Mouse (Mus musculus) cerebellum, adult 2 months (tissue): ENCODE measurements around the gene Rreb1. TPM values are rescaled to one million over a fixed set of nuclear protein-coding genes. Genes with fewer than 3 reads are reported as not detected.

Source experiments
- DNase-seq, 2 experiments: peaks; one replicate each; pipeline ENCODE4 v3.0.0; 2021
- H3K27ac ChIP-seq: fragments of 200-500 bp; 2 replicates; pipeline ENCODE4 v1.5.1; 2012; ENCODE audit warnings: low read length, control low read depth, inconsistent platforms; ENCODE audit not compliant: insufficient read depth
- H3K27me3 ChIP-seq: fragments of 200-500 bp; 2 replicates; pipeline ENCODE4 v1.6.1; 2012; ENCODE audit warnings: inconsistent platforms, mild to moderate bottlenecking, low read length, moderate library complexity; ENCODE audit not compliant: control insufficient read depth, insufficient read depth
- H3K4me1 ChIP-seq: fragments of 200-500 bp; 2 replicates; pipeline ENCODE4 v1.6.1; 2011; ENCODE audit warnings: low read length; ENCODE audit not compliant: control insufficient read depth, insufficient read depth
- H3K4me3 ChIP-seq: fragments of 200-500 bp; replicated peaks from 2 replicates; pipeline ENCODE3; 2011; ENCODE audit warnings: mild to moderate bottlenecking, low read depth, low read length, control low read depth; ENCODE audit not compliant: insufficient read depth
- CTCF ChIP-seq: fragments of 200-500 bp; IDR thresholded peaks from 2 replicates; pipeline ENCODE4 v1.5.1; 2011; ENCODE audit warnings: low read depth, mild to moderate bottlenecking, control low read depth, low read length, moderate library complexity, borderline replicate concordance; ENCODE audit not compliant: insufficient read depth
- POLR2A ChIP-seq: fragments of 200-500 bp; IDR thresholded peaks from 2 replicates; pipeline ENCODE4 v1.6.1; 2011; ENCODE audit warnings: low read length, control low read depth, borderline replicate concordance; ENCODE audit not compliant: insufficient read depth
- WGBS: fragments of 180-500 bp; shearing (Covaris S2); methylation state at CpG from one replicate; pipeline ENCODE4 v1.1.7; 2018; 5-methylcytosine and 5-hydroxymethylcytosine counted together
- polyA plus RNA-seq: library from polyadenylated mRNA; depleted of rRNA; stranded (reverse); fragments of >200 nt; gene quantifications from 2 replicates; pipeline ENCODE4 v1.2.3, GENCODE M21; 2012; rRNA removed

Rreb1 gene
- polyA plus RNA-seq, 1 experiment, result 39.2 TPM

DNA sequence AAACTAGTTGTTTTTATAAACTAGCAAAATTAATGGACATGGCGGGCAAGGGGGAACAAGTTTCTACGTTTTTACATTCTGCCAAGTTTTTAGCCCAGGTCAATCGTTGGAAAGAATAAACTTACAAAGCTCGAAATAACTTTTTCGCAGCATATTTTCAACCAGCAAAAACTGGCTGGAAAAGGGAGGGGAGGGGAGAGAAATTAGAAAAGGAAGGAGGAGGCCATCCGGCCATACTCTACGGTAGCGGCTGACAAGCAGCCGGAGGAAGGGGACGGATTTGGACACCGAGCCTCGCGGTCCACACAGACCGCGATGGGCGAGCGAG is 215.1 kb downstream of the Rreb1 start:
- whole genome bisulfite sequencing, result under 1% methylated on average over 17 of the region's 17 CpGs
- TF ChIP-seq POLR2A (no peak), CTCF (no peak)
- Histone ChIP-seq H3K27me3 (no peaks in the 10 kb centered on the region), H3K4me3 (peak overlapping the region; percentile 96), H3K27ac (peak overlapping the region; percentile 77; the same call in 1 of the 2 replicates), H3K4me1 (peaks cover 3% of the 10 kb centered on the region; the same call in 1 of the 2 replicates)
- no peak for DNase-seq

GRCm38 (mm10) chr13:37993704-37994404 is 215.7 kb downstream of the Rreb1 start, which contains the start of gene Ssr1:
TSS of gene Ssr1 (minus strand) at chr13:37994217.
- Histone ChIP-seq H3K4me3 (peak within 1 kb of the TSS; percentile 96), H3K27me3 (no peaks in the 10 kb centered on the region), H3K27ac (peak within 1 kb of the TSS; percentile 77), H3K4me1 (peaks cover 3% of the 10 kb centered on the region; the same call in 1 of the 2 replicates)
- TF ChIP-seq POLR2A, result peak; percentile 83; the same call in 1 of the 2 replicates
- no peak for TF ChIP-seq CTCF
- peak; percentile 95 to 97 for DNase-seq
- 1% methylated on average over 87 of the region's 89 CpGs for WGBS

GRCm38 (mm10) chr13:37994405-37994749 is 216.2 kb downstream of the Rreb1 start:
- WGBS, result 6% methylated on average over 7 of the region's 7 CpGs
- H3K4me1 ChIP-seq, result peaks cover 3% of the 10 kb centered on the region; the same call in 1 of the 2 replicates
- H3K27me3 ChIP-seq, result no peaks in the 10 kb centered on the region
- H3K4me3 ChIP-seq, result peak overlapping the region; percentile 96
- TF ChIP-seq POLR2A, result no peak
- no peak for TF ChIP-seq CTCF
- peak overlapping the region; percentile 11; the same call in 1 of the 2 replicates for H3K27ac ChIP-seq
- no peak for DNase-seq

DNA sequence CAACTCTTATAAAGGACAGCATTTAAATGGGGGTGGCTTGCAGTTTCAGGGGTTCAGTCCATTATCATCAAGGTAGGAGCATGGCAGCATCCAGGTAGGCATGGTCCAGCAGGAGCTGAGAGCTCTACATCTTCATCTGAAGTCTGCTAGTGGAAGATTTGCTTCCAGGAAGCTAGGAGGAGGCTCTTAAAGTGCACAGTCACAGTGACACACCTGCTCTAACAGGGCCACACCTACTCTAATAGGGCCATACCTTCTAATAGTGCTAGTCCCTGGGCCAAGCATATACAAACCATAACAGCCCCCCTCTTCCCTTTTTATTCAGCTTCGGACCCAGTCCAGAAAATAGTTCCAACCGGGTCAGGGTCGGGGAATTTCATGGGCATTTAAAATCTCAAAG is 221.5 kb downstream of the Rreb1 start:
- no peak for DNase-seq
- Histone ChIP-seq H3K27ac (no peak overlapping the region), H3K4me3 (no peak overlapping the region), H3K27me3 (no peaks in the 10 kb centered on the region), H3K4me1 (no peaks in the 10 kb centered on the region)
- TF ChIP-seq CTCF (no peak), POLR2A (no peak)
- 60% methylated on average over 3 of the region's 3 CpGs for WGBS

Other genes with a start within 250 kb of the Rreb1 start
- gene Ssr1, start 215.8 kb downstream of the Rreb1 start, polyA plus RNA-seq, result 27.7 and 29.7 TPM in 2 replicates